8 mouse cellular contexts compared by ENCODE assay signal in genomic region chr7:144097314-144097713, GRCm38 (mm10).
DNase-seq lines count a peak whose midpoint lies in the region; ATAC-seq and TF ChIP-seq lines count a peak whose summit lies in the region.

No protein-coding gene starts in this region.

- no peaks in the 10 kb centered on the region for H3K27me3 ChIP-seq in heart, adult 2 months (ENCODE audit: control insufficient read depth, insufficient read depth, low read length)
- 0 out of 2 replicates have a peak, but pooled peaks cover 8% of the 10 kb centered on the region for H3K27me3 ChIP-seq in heart, embryonic 10.5 days (ENCODE audit: insufficient read depth, poor library complexity, severe bottlenecking)
- no peaks in the 10 kb centered on the region for H3K27me3 ChIP-seq in lung, postnatal 0 days (replicated peaks; ENCODE audit: insufficient read depth, low read length)

- H3K27ac ChIP-seq in heart, adult 2 months = no peak overlapping the region
- H3K27ac ChIP-seq in heart, embryonic 10.5 days = no peak overlapping the region
- H3K27ac ChIP-seq in lung, postnatal 0 days (ENCODE audit: low read length) = no peak overlapping the region

- no peak overlapping the region for H3K4me3 ChIP-seq in heart, adult 2 months
- H3K4me3 ChIP-seq in heart, embryonic 10.5 days = no peak overlapping the region
- H3K4me3 ChIP-seq in lung, postnatal 0 days (ENCODE audit: low read depth, low read length) = no peak overlapping the region

- no peaks in the 10 kb centered on the region for H3K4me1 ChIP-seq in heart, adult 2 months (ENCODE audit: control insufficient read depth, insufficient read depth, low read length)
- H3K4me1 ChIP-seq in heart, embryonic 10.5 days = peaks cover 8% of the 10 kb centered on the region
- H3K4me1 ChIP-seq in lung, postnatal 0 days (ENCODE audit: insufficient read depth, low read depth, low read length) = no peaks in the 10 kb centered on the region

- no peaks in the 10 kb centered on the region for H3K79me2 ChIP-seq in heart, adult 2 months (replicated peaks; ENCODE audit: control insufficient read depth, insufficient read depth, low read length)

- WGBS in heart, adult 2 months = 12% methylated on average over 2 of the region's 2 CpGs
- WGBS in heart, embryonic 10.5 days = 8% methylated on average over 2 of the region's 2 CpGs
- 0% methylated on average over 2 of the region's 2 CpGs for WGBS in lung, postnatal 0 days

- TF ChIP-seq CTCF in heart, adult 2 months (IDR thresholded peaks at IDR 0.05) = peak; percentile 67
- peak; percentile 71 for TF ChIP-seq CTCF in lung, postnatal 0 days (IDR thresholded peaks at IDR 0.05)

- H3K36me3 ChIP-seq in heart, adult 2 months (ENCODE audit: control insufficient read depth, insufficient read depth, low read length) = no peaks in the 10 kb centered on the region
- no peaks in the 10 kb centered on the region for H3K36me3 ChIP-seq in heart, embryonic 10.5 days
- no peaks in the 10 kb centered on the region for H3K36me3 ChIP-seq in lung, postnatal 0 days (ENCODE audit: insufficient read depth, low read length)

- no peak overlapping the region for H3K4me2 ChIP-seq in lung, postnatal 0 days (replicated peaks; ENCODE audit: low read depth, low read length)

- intact Hi-C loops in heart, adult 2 months (cut with DNase I) = loop anchor here (1.0 to 5.0 kb wide), 3 partner anchors 85 to 330 kb away; no protein-coding TSS in a partner anchor

- no peak; the same call in 1 of the 2 replicates for ATAC-seq in lung, postnatal 0 days
- ATAC-seq in granulocyte monocyte progenitor cell, adult 5-6 weeks (replicated peaks; ENCODE audit: poor library complexity, severe bottlenecking) = no peak

- no peak for DNase-seq in heart, adult 2 months
- no peak for DNase-seq in heart, embryonic 10.5 days (ENCODE audit: low spot score)
- DNase-seq in ovary, postnatal 14 days (ENCODE audit: low spot score) = peak; percentile 17
- DNase-seq in ovary, adult 18-20 months (ENCODE audit: low spot score) = no peak
- peak; percentile 73 to 78 for DNase-seq in cerebellum, postnatal 14 days
- peak; percentile 67 for DNase-seq in lung, postnatal 0 days (ENCODE audit: low spot score)
- DNase-seq in heart, adult 11 months = no peak

- TF ChIP-seq POLR2A in heart, adult 2 months (IDR thresholded peaks at IDR 0.05; ENCODE audit: insufficient read depth, low read depth, low read length) = no peak

- no peak overlapping the region for H3K9ac ChIP-seq in heart, adult 2 months (ENCODE audit: low read depth, low read length)
- no peak overlapping the region for H3K9ac ChIP-seq in lung, postnatal 0 days (replicated peaks; ENCODE audit: low read depth)

- no peak for TF ChIP-seq EP300 in heart, adult 2 months (IDR thresholded peaks at IDR 0.05; ENCODE audit: insufficient read depth, low read depth, low read length)
- TF ChIP-seq EP300 in lung, postnatal 0 days (IDR thresholded peaks at IDR 0.05) = no peak

- no peaks in the 10 kb centered on the region for H3K9me3 ChIP-seq in heart, embryonic 10.5 days
- H3K9me3 ChIP-seq in lung, postnatal 0 days (ENCODE audit: low read length) = no peaks in the 10 kb centered on the region

Comparison
In these comparisons a context has a peak if more than half of its experiments do, and no peak if none do; other contexts are left out.
1. DNase-seq: peak in ovary, postnatal 14 days (single experiment), cerebellum, postnatal 14 days (2 of 2) and lung, postnatal 0 days (single experiment); none in heart, adult 2 months (0 of 2), heart, embryonic 10.5 days (single experiment), ovary, adult 18-20 months (single experiment) and heart, adult 11 months (single experiment).